Mouse (Mus musculus) T-cell, adult 2 months (primary cell): ENCODE measurements around the gene Gm17359.

ENCODE experiments used
- DNase-seq: peaks from one replicate; pipeline ENCODE4 v3.0.0; 2022; ENCODE audit warnings: low spot score

Gene Gm17359

GRCm38 (mm10) chr3:79349311-79349710 is 12.8 kb downstream of the Gm17359 start:
- DNase-seq = no peak

GRCm38 (mm10) chr3:79358721-79359120 is 22.3 kb downstream of the Gm17359 start:
- DNase-seq = no peak

GRCm38 (mm10) chr3:79360317-79361101 is 24.0 kb downstream of the Gm17359 start:
- no peak for DNase-seq

- no peak for DNase-seq
Observed at GRCm38 (mm10) chr3:79366098-79366497, 29.6 kb downstream of the Gm17359 start.

- no peak for DNase-seq
Observed at GRCm38 (mm10) chr3:79368306-79368705, 31.8 kb downstream of the Gm17359 start.

- no peak for DNase-seq
Observed at GRCm38 (mm10) chr3:79370385-79370929, 34.0 kb downstream of the Gm17359 start.

- DNase-seq = no peak
Observed at GRCm38 (mm10) chr3:79371506-79372195, 35.2 kb downstream of the Gm17359 start.

- DNase-seq = no peak
Observed at GRCm38 (mm10) chr3:79373930-79374329, 37.5 kb downstream of the Gm17359 start.

GRCm38 (mm10) chr3:79378086-79378485 is 41.6 kb downstream of the Gm17359 start:
- DNase-seq = no peak

- DNase-seq = no peak
Observed at GRCm38 (mm10) chr3:79379255-79379836, 42.9 kb downstream of the Gm17359 start.

- DNase-seq = no peak
Observed at GRCm38 (mm10) chr3:79379873-79380595, 43.6 kb downstream of the Gm17359 start.

- DNase-seq = no peak
Observed at GRCm38 (mm10) chr3:79381398-79381797, 44.9 kb downstream of the Gm17359 start.

GRCm38 (mm10) chr3:79385434-79386029 is 49.1 kb downstream of the Gm17359 start:
- no peak for DNase-seq

GRCm38 (mm10) chr3:79389081-79389480 is 52.6 kb downstream of the Gm17359 start:
- no peak for DNase-seq

GRCm38 (mm10) chr3:79400552-79400951 is 64.1 kb downstream of the Gm17359 start:
- DNase-seq = no peak

- no peak for DNase-seq
Observed at GRCm38 (mm10) chr3:79402056-79402455, 65.6 kb downstream of the Gm17359 start.

GRCm38 (mm10) chr3:79408546-79408945 is 72.1 kb downstream of the Gm17359 start:
- DNase-seq = no peak

- no peak for DNase-seq
Observed at GRCm38 (mm10) chr3:79409927-79410628, 73.6 kb downstream of the Gm17359 start.

GRCm38 (mm10) chr3:79410629-79410995 is 74.2 kb downstream of the Gm17359 start:
- no peak for DNase-seq

- no peak for DNase-seq
Observed at GRCm38 (mm10) chr3:79411666-79412065, 75.2 kb downstream of the Gm17359 start.

GRCm38 (mm10) chr3:79413492-79413891 is 77.0 kb downstream of the Gm17359 start:
- DNase-seq = no peak
